Mouse (Mus musculus): Measurements from ENCODE around the gene Utrn.

Gene Utrn

DNA sequence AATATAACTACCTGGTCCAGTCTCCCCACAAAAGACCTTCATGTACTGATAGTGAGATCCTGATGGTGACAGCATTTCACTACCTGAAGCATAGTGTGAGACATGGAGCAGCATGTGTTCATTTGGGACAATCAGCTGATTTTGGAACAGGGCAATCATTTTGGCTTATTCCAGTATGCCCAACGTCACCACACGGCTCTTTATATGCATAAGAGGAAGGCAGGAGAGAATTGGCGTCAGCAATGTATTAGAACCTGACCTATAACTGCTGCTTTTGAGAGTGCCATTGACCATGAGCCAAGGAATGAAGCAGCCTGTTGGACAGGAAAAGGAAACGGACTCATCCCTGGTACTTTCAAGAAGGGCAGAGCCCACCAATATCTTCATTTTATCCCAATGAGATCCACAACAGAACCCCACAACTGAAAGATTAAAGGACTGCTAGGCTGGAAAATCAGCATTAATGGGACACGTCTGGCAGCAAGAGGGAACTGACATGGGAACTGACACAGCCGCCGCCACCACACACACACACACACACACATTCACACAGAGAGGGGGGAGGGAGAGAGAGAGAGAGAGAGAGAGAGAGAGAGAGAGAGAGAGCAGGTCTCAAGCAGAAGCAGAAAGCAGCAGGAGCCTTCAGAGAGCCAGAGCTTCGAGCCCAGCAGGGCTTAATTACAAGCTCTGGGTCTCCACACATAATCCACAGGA, 73.2 kb downstream of the Utrn start:
- no peak for DNase-seq

DNA sequence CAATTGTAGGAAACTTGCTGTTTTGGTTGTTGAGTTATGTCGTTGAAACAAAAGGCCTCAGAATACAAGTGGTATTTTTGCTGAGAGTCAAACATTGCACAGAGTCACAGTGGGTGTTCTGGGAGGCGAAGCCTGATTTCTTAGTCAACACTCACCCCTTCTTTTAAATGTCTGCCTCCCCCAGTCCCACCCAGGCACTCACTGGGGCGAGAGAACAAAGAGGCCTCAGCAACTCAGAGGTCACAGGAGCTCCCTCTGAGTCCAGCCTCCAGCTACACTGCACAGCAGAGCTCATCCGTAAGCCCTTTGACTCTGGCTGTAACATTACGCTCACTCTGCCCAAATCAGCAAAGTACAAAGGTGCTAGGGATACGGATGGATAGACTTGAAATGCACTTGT, 77.1 kb downstream of the Utrn start:
- no peak for DNase-seq

DNA sequence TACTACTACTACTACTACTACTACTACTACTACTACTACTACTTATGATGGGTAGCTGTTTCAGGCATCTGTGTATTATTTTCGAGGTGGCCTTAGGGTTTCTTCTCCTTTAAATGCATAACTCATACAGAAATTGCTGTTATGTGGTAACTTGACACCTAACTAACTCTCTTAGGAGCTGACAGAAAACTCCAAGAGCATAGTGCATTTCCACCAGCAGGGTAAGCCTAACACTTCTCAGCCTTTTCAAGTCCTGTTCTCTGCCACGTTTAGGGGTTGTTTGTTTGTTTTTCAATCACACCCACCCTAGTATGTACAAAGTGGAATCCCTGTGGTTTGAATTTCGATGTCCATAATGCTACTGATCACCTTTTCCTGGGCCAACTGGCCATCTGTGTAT, 78.3 kb downstream of the Utrn start:
- DNase-seq: no peak

DNA sequence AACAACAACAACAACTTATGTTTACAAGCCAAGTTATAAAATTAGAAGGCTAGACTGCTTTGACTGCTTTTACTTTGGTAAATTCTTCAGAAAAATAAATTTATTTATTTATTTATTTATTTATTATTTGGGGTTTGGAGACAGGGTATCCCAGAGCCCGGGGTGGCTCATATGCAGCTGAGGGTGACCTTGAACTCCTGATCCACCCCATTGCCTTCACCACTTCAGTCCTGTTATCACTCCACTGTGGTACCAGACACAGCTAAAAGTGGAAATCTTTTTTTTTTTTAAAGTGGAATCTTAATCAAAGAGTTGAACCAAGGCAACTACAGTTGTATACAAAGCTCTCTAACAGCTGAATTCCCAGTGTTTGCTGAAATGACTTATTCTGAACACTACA, 80.6 kb downstream of the Utrn start:
- no peak for DNase-seq

DNA sequence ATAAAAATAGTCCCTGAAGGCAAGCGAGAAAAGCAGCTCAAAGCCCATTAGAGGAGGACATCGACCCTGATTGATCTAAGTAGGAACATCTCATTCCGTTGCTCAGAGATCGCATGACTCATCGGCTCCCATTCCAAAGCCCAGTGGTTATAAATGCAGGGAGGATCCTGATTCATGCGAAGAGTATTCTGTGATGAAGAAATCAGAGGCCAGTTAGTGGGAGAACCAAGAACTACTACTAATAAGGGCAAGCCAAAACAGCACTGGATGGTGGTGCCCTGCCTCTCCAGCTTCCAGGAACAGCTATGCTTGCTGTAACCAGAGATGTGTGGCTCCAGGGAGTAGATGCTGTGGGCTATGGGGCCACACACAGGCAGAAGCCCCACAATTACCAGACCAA, 81.2 kb downstream of the Utrn start:
- peak; percentile 35 to 40 for DNase-seq

DNA sequence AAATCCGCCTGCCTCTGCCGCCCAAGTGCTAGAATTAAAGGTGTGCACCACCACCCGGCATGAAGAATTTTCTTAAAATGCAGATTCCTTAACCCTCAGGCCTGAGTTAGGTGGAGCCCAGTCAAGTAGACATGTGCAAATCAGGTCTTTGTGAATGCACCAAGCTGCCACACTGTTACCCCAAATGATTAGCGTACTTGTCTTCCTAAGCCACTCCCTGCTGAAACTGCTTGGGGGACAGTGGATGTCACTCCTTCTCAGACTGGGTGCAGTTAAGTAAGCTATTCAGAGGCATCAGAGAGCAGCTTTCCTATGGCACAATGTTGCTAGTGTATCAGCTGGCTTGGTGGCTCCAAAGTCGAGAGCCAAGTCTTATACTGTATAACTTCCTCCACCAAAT, 83.9 kb downstream of the Utrn start:
- no peak for DNase-seq

DNA sequence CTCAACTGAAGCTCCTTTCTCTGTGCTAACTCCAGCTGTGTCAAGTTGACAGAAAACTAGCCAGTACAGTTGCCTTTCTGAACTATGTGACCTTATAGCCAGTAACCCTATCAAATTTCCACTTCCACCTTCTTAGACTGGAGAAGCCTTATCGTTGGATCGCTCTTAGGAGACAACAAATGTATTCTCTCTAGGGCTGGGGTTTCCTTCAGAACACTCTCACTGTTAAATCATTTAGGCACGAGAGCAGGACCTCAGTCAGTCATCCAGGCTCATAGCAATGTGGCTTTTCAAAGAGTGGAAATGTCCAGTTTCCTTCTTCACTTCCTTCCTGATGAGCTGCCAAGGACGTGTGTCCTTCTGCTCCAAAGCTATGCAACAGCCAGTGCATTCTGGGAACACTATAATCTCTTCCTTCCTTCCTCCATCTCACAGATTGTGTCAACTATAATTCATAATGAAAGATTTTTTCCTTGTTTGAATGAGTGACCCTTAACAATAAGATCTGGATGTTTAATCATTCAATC, 87.7 kb downstream of the Utrn start:
- DNase-seq: no peak

DNA sequence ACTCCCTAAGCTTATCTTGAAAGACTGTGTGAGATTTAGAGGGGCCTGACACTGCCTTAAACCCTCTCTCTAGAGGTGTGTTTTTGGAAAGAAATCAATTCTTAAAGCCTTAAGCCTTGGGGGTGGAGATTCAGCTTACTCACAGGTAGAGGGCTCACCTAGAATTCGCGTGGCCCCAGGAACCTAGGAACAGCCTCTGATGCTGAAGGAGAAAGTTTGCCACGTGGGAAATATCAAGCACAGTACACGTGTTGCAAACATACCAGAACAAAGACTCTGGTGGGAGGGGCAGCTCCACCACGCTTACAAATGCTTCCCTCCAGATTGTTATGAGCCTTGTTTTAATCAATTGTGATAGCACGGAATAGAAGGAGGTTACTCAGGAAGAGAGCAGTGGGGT, 96.0 kb downstream of the Utrn start:
- DNase-seq: peak in 1 of 2 experiments; percentile 31

DNA sequence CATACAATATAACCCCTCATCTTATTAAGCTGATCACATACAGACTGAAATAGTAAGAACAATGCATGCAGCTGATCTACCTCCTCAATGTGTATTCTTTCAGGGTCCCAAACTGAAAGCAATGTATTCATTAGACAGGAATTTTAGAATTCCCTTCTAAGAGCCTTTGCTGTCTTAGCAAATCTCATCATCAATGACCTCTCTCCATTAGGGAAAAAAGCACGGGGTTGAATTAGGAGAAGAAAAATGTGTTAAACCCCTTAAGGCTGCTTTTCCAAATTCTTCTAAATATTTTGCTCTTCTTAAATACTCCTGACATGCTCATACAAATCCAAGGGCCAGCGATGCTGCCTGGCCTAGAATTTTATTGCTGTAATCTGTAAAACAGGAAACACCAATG, 97.7 kb downstream of the Utrn start:
- DNase-seq: no peak

DNA sequence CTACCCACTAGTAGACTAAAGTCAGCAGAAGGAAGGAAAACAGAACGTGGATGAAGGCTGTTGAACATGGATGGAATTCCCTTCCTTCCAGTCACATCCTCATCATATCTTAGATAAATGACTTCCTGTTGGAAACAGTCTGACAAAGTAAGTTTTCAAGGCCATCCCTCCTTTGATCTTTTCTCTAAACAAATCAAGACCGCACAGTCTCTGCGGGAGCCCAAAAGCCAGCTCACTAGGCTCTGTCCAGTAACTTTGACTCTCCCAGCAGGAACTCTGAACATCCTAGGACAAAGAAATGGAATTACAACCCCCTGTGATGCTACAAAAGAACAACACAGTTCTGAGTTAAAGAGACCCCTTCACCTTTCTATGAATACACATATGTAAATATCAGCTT, 106.5 kb downstream of the Utrn start:
- no peak for DNase-seq

DNA sequence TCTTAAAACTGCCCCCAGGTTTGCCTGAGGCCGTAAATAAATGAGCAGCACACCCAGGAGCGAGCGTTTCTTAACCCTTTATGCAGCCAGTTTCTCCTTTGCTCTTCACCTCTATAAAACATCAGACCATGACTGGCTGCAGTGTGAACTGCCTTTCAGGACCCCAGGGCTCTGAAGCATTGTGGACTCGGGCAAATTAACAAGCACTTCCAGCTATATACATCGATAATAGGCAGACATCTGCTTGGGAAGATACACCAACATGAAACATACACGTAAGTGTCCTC, 110.5 kb downstream of the Utrn start:
- no peak for DNase-seq

DNA sequence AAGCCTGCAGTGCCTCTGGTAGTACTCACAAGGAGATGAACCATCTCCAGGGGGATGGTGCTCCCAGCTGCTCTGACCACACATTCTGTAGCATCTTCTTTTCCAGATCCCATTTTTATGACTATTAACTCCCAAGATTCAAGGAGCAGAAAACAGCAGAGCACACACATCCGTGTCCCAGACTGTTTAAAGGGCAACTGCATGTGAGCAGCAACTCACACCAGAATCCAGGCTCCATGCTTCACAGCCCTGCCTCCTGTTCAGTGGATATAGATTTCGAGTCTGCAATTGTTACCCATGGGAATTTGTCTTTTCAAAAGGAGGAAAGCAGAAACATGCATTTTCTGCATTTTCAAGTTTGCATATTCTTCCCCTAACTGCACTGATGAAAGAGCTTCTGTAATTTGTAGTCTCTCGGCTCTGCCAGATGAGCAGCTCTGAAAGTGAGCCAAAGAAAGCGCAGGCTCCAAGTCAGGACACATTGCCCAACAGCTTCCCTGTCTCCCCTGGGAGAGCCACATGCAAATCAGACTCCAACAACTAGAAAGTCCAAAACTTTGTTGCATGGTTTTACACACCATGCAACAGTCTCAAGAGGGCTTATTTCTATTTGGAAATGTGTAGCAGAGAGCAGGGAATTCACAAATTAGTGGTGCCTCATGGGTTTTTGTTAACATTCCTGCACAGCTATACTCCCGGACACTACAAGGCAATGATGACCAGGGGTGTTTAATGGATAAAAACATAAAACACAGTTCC, 111.0 kb downstream of the Utrn start:
- DNase-seq: peak; percentile 54 to 58

DNA sequence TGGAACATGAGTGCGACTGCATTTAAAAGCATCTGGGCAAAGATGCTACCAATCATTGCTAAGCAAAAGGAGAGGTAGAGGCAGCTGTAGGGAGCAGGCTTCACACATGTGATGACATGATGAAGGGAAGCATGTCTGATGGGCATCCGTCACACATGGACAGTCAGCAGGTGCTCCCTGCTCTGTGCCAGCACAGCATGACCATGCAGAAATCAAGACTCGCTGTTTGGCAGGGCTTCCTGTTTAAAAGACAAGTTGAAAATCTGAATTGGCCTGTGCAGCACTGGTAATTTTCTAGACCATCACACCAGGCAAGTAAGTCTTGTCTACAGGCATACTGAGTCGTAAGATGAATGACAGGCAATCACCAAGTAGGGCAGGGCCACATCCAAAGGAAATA, 112.5 kb downstream of the Utrn start:
- DNase-seq: no peak

DNA sequence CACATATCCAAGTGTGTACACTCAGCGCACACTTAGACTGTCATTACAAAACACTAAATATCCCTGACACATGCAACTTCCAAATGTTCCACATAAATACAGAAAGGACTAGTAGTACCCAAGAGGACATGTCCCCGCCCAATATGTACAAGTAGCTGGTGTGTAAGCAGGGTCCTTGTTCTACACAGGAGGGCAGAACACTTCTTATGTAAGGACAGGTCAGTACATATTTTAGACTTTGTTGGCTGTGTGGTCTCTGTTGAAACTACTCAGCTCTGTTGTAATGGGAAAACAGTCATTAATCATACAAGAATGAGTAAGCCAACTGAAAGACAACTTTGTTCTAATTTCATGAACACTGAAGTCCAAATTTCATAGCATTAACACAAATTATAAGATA, 114.3 kb downstream of the Utrn start:
- DNase-seq: peak in 1 of 2 experiments; percentile 51

DNA sequence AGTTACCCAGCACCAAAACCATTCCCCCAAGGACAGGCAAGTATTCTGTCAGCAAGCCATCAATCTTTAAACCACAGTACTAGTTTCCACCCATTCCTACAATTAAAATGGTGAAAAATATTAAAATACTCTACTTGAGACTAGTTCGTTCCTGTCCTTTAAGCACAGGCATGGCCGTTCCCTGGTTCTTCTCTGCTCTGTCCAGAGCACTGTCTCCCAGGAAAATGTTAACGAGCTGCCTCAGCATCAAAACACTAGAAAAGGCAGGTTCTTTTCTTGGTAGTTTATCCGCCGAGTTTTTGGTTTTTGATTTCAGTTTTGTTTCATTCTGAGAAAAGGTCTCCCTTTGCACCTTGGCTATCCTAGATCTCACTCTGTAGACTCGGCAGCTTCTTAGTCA, 115.0 kb downstream of the Utrn start:
- no peak for DNase-seq

DNA sequence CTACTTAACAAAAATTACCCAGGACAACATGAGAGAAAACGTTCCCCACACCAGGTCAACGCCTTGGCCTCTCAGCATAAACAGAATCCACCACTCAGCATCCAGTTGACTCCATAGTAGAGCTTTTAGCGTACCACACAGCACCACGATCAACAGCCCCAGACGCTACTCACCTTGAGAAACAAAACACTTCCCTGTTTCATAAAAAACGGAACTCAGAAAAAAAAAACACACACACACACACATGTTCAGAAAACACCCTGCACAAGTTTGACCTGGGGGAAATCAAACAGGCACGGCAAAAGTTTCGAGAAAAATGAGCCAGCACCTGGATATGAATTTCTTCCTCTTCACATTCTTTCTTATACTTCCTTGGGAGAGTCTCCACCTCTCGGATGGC, 125.4 kb downstream of the Utrn start:
- DNase-seq: no peak

DNA sequence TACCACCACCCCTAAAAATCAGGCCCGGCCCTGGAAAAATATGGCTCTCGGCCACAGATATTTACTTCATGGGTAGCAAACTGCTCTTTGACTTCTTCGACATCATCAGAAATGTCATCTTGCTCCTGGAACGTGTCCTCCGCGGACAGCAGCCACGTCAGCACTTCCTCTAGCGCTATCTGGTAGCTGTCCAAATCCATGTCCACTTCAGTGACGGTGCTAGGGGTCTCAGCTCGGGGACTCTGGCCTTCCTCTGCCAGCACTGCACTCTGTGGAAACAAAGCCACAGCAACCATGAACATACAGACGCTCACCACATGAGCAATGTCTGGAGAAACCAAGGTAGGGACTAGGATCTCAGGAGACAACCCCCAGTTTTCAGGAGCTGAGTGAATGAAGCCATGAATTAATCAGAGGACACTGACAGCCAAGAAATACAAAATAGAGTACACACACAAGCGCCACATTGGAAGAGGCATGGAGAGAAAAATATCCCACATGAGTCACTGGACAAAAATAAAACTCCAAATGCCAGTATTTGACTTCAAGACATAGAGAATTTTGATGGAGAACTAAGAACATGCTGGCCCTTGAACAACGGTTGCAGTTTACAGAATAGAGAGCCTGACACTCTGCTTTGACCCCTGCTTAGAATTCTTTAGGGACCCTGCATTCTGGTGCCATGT, 129.7 kb downstream of the Utrn start:
- no peak for DNase-seq

DNA sequence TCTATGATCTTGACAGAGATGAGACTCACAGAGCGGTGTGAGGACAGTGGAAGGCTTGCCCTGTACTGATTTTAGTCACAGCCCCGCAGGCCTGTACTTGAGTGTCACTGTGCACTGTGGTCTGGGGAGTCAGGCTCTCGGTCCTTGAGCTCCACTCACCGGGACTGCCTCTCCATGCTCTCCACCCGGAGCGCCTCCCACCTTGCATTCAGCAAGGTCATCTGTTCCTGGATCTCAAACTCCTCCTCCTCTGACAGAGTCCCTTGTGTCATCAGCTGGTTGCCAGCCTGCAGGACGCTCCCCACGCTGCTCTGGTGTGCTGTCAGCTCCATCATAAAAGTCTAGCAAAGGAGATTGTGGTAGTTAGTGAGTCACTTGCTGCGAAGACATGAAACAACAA, 131.2 kb downstream of the Utrn start:
- no peak for DNase-seq

DNA sequence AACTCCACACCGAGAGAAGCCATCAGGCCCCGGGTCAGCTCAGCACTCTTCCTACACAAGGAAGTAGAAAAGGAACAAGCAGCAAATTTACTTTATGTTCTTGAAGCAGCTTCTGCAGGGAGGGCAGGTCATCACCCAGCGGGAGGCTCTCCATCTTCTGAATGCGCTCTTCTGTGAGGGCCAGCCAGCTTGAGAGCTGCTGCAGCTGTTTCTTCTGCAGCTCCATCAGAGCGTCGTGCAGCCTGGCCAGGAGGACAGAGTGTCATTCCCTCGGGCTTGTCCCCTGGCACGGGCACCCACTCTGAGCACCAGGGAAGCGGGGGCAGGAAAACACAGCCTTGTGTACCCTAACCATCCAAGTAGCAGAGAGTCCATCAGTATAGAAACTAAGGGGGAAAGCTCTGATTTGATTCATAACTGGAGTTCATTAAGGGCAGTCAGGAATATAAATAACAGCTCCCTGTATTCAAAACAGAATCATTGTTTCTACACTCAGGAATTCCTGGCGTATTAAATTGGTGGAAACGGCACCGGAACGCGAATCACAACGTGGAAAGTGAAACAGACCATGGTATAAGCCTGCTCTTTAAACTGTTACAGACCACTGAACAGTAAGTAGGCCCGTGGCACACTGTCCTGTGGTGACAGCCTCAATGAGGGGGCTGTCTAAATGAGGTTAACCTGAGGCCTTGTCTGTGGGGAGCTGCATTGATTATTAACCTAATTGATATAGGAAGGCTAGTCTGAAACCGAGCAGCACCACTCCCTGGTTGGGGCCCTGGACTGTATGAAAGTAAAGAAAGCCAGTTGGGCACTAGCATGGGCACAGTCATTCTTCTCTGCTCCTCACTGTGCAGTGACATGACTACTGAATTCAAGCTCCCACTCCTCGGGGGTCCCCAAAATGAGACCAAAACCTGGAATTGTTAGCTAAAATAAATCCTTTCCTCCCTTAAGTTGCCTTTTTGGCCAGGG, 132.0 kb downstream of the Utrn start:
- peak; percentile 35 to 37 for DNase-seq

DNA sequence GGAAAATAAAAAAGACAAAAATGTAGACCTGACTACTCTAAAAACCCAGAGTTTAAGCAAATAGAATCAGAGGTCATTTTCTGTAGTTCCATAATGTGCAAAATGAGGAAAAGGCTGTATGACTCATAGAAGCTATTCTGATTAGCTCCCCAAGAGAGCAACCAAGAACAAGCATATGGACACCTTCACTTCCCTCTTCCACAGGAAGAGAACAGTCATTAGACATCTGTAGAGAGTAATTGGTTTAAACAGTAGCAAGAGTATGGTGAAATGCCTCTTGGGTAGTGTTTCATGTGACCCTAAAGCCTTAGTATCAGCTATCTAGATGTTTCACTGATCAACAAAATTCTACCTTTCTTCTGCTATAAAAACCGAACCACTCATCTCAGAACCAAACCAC, 133.5 kb downstream of the Utrn start:
- no peak for DNase-seq

DNA sequence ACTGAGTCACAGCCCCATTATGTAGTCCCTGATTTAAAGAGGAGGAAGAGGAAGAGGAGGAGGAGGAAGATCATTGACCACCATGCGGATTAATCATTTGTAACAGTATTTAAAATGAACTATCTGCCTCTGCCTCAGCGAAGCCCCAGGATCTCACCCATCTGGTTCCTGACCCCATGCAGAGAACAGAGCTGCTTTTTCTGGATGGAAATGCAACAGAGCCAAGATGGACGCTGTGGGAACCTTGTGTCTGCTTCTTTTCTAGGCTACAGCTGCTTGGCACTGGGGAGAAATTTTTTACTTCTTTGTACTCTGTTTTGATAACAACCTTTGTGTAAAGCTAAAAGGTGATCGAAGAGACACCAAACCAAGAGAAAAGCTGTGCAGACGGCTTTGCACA, 137.7 kb downstream of the Utrn start:
- DNase-seq: no peak

DNA sequence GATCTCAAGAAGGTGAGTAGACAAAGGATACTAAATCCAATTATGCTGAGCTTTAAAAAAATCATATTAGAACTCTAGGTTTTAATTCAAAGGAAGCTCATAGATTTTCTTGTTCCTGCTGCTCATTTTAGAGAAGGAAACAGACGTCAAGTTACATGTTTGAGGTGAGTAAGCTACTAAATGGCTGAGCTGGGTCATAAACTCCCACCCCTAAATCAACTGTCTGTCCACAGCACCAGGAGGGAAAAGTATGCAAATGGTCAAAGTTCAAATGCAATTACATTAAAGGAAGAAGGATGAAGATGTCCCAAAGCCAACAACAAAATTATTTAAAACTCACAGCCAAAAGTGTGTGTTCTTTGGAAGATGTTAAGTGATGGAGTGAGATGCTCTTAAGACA, 139.5 kb downstream of the Utrn start:
- DNase-seq: no peak

DNA sequence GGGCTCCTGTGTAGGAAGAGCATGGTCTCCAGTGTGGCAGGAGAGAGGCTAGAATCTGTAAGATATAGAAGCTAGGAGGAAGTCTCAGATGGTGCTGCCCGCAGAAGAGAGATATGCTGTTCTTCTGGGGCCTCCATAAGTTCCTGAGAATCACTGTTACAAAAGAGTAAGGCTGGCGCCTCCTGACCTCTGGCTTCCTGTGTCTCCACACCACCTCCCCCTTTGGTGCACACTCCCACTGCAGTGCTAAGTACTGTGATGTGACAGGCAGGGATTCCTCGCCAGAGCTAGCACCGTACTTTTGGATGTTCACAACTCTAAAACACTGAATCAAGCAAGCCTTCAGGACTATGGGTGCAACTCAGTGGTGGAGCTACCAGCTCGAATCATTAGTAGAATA, 140.1 kb downstream of the Utrn start:
- DNase-seq: no peak

All from lung, adult 18-20 months (tissue).